Mouse (Mus musculus): Measurements from ENCODE around the gene Nol9. TPM values are rescaled to one million over a fixed set of nuclear protein-coding genes. Genes with fewer than 3 reads are reported as not detected.

Gene Nol9
- polyA plus RNA-seq, 1 experiment from 2014 or later: 18.7 TPM

DNA sequence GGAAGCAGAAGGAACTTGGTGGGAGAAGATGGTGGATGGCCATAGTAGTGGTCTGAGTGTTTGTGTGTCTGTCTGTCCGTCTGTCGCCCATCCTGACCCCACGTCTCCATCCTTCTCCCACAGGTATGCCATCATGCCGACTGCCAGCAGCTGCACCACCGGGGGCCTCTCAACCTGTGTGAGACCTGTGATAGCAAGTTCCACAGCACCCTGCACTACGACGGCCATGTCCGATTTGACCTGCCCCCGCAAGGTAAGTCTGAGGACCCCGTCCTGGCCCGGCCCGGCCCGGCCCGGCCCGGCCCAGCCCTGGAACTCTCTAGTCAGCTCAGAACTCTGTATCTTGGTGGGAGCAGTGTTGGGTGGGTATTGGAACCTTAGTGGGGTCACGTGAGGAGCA is 62.8 kb downstream of the Nol9 start:
- H3K27me3 ChIP-seq (replicated peaks; ENCODE audit: control insufficient read depth, insufficient read depth, low read length): peaks cover 2% of the 10 kb centered on the region; the same call in 1 of the 2 replicates
- no peaks in the 10 kb centered on the region for H3K4me1 ChIP-seq (ENCODE audit: control insufficient read depth, insufficient read depth, low read depth, low read length)
- no peak overlapping the region for H3K27ac ChIP-seq (ENCODE audit: low read depth, low read length)
- H3K36me3 ChIP-seq (ENCODE audit: control insufficient read depth, insufficient read depth, low read length): 0 out of 2 replicates have a peak, but pooled peaks cover 6% of the 10 kb centered on the region
- 95% methylated on average over 16 of the region's 16 CpGs for WGBS
- no peaks in the 10 kb centered on the region for H3K9me3 ChIP-seq (ENCODE audit: control insufficient read depth, low read length)
- H3K9ac ChIP-seq (ENCODE audit: low read depth, low read length): no peak overlapping the region
- H3K4me2 ChIP-seq (ENCODE audit: low read length): no peak overlapping the region
- ATAC-seq: no peak
- no peak overlapping the region for H3K4me3 ChIP-seq (ENCODE audit: low read length)

DNA sequence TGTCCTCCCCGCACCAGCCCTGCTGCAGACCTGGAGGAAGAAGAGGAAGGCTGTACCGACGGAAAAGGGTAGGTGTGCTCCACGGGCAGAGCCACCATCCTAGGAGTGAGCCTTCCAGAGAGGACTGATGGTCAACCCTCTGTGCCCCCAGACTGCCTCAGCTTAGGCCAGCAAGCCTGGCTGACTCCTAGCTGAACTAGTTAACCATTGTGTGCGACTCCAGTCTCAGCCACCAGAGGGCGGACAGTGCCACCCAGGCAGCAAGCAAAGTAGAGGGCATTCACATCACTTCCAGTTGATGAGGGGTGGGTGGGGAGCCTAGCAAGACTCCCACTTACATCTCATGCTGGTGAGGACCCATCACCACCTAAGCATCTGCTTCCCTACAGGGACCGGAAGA is 63.9 kb downstream of the Nol9 start:
- H3K27me3 ChIP-seq (replicated peaks; ENCODE audit: control insufficient read depth, insufficient read depth, low read length): peaks cover 2% of the 10 kb centered on the region; the same call in 1 of the 2 replicates
- no peak overlapping the region for H3K4me3 ChIP-seq (ENCODE audit: low read length)
- H3K27ac ChIP-seq (ENCODE audit: low read depth, low read length): no peak overlapping the region
- no peak for ATAC-seq
- WGBS: 39% methylated on average over 7 of the region's 7 CpGs
- no peaks in the 10 kb centered on the region for H3K9me3 ChIP-seq (ENCODE audit: control insufficient read depth, low read length)
- H3K4me1 ChIP-seq (ENCODE audit: control insufficient read depth, insufficient read depth, low read depth, low read length): peaks cover 6% of the 10 kb centered on the region; the same call in 1 of the 2 replicates
- H3K36me3 ChIP-seq (ENCODE audit: control insufficient read depth, insufficient read depth, low read length): 0 out of 2 replicates have a peak, but pooled peaks cover 6% of the 10 kb centered on the region
- H3K4me2 ChIP-seq (ENCODE audit: low read length): no peak overlapping the region
- no peak overlapping the region for H3K9ac ChIP-seq (ENCODE audit: low read depth, low read length)

DNA sequence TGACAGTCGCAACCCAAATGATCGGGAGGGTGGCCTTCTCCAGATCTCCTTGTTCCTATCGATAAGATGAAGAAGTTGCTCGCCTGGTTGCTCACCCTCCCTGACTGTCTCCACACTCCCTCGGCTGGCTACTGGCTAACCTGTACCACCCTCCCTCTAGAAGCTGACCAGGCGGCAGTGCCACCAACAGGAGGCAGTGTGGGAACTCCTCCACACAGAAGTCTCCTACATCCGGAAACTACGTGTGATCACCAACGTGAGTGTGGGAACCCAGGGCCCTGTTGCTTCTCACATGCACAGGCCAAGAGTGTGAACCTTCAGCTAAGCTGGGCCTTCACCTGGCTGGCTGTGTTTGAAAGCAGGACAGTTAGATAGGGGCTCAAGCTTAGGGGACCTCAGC is 67.6 kb downstream of the Nol9 start:
- Histone ChIP-seq H3K4me2 (ENCODE audit: low read length) (no peak overlapping the region), H3K36me3 (ENCODE audit: control insufficient read depth, insufficient read depth, low read length) (0 out of 2 replicates have a peak, but pooled peaks cover 8% of the 10 kb centered on the region), H3K4me3 (ENCODE audit: low read length) (no peak overlapping the region), H3K9ac (ENCODE audit: low read depth, low read length) (no peak overlapping the region), H3K9me3 (ENCODE audit: control insufficient read depth, low read length) (no peaks in the 10 kb centered on the region), H3K27ac (ENCODE audit: low read depth, low read length) (no peak overlapping the region), H3K27me3 (replicated peaks; ENCODE audit: control insufficient read depth, insufficient read depth, low read length) (peaks cover 2% of the 10 kb centered on the region; the same call in 1 of the 2 replicates), H3K4me1 (ENCODE audit: control insufficient read depth, insufficient read depth, low read depth, low read length) (peaks cover 14% of the 10 kb centered on the region)
- ATAC-seq: no peak
- WGBS: 65% methylated on average over 9 of the region's 9 CpGs

DNA sequence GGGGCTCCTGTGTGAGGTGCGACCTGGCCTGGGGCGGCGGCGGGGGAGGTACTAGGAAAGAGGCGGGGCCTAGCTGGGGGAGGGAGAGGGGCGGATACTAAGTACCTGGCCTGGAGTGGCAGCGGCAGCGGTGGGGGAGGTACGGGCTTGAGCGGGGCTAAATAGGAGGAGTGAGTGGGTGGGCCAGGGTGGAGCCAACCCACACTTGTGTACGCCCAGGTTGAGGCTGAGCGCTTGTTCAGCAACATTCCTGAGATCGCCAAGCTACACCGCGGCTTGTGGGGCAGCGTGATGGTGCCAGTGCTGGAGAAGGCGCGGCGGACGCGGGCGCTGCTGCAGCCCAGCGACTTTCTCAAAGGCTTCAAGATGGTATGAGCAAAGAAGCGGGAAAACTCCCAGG is 68.4 kb downstream of the Nol9 start:
- Histone ChIP-seq H3K27ac (ENCODE audit: low read depth, low read length) (peak overlapping the region; percentile 57), H3K9ac (ENCODE audit: low read depth, low read length) (peak overlapping the region; percentile 45), H3K36me3 (ENCODE audit: control insufficient read depth, insufficient read depth, low read length) (peaks cover 8% of the 10 kb centered on the region), H3K4me3 (ENCODE audit: low read length) (peak overlapping the region; percentile 36), H3K4me1 (ENCODE audit: control insufficient read depth, insufficient read depth, low read depth, low read length) (peaks cover 14% of the 10 kb centered on the region), H3K27me3 (replicated peaks; ENCODE audit: control insufficient read depth, insufficient read depth, low read length) (peaks cover 2% of the 10 kb centered on the region; the same call in 1 of the 2 replicates), H3K4me2 (ENCODE audit: low read length) (peak overlapping the region; percentile 61), H3K9me3 (ENCODE audit: control insufficient read depth, low read length) (no peaks in the 10 kb centered on the region)
- ATAC-seq: peak; percentile 66
- WGBS: 14% methylated on average over 24 of the region's 24 CpGs

DNA sequence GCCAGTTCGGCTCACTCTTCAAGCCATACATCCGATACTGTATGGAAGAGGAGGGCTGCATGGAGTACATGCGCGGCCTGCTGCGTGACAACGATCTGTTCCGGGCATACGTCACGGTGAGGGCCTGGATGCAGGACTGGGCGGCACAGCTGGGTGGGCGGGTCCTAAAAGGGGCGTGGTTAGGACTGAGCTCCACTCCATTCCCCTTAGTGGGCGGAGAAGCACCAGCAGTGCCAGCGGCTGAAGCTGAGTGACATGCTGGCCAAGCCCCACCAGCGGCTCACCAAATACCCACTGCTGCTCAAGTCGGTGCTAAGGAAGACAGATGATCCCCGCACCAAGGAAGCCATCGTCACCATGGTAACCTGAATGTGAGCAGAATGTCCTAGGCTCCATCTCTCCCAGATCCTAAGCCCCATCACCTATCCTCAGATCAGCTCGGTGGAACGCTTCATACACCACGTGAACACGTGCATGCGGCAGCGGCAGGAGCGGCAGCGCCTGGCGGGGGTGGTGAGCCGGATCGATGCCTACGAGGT is 68.9 kb downstream of the Nol9 start:
- 10% methylated on average over 28 of the region's 30 CpGs for WGBS
- Histone ChIP-seq H3K27me3 (replicated peaks; ENCODE audit: control insufficient read depth, insufficient read depth, low read length) (peaks cover 2% of the 10 kb centered on the region), H3K27ac (ENCODE audit: low read depth, low read length) (peak overlapping the region; percentile 64), H3K9me3 (ENCODE audit: control insufficient read depth, low read length) (no peaks in the 10 kb centered on the region), H3K4me3 (ENCODE audit: low read length) (peak overlapping the region; percentile 36), H3K9ac (ENCODE audit: low read depth, low read length) (peak overlapping the region; percentile 45), H3K36me3 (ENCODE audit: control insufficient read depth, insufficient read depth, low read length) (peaks cover 12% of the 10 kb centered on the region), H3K4me2 (ENCODE audit: low read length) (peak overlapping the region; percentile 61), H3K4me1 (ENCODE audit: control insufficient read depth, insufficient read depth, low read depth, low read length) (peaks cover 14% of the 10 kb centered on the region)
- peak; percentile 95 for ATAC-seq

DNA sequence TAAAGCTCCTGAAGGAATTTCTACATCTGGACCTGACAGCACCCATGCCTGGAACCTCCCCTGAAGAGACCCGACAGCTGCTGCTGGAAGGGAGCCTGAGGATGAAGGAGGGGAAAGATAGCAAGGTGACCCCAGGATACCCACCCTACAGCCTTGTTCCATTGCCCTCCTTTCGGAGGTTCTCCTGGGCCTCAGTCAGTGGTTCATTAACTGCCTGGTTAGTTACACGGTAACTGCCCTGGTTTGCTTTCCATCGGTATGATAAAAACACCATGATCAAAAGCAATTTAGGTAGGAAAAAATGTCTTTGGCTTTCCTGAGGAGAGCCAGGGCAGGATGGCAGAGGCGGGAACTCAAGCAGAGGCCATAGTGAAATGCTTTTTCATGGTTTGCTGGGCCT is 69.6 kb downstream of the Nol9 start:
- no peak for ATAC-seq
- H3K9ac ChIP-seq (ENCODE audit: low read depth, low read length): peak overlapping the region; percentile 45

DNA sequence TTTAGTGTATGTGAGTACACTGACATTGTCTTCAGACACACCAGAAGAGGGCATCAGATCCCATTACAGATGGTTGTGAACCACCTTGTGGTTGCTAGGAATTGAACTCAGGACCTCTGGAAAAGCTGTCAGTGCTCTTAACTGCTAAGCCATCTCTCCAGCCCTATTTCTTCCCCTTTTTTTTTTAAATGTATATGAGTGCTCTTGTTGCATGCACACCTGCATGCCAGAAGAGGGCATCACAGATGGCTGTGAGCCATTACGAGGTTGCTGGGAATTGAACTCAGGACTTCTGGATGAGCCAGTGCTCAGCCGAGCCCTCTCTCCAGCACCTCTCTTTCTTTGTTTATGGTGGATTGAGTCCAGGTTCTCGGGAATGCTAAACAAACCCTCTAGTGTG is 70.4 kb downstream of the Nol9 start:
- H3K27ac ChIP-seq (ENCODE audit: low read depth, low read length): no peak overlapping the region
- ATAC-seq: no peak

More for the DNA sequence above, 69.6 kb downstream of the Nol9 start:
- Histone ChIP-seq H3K4me1 (ENCODE audit: control insufficient read depth, insufficient read depth, low read depth, low read length) (peaks cover 14% of the 10 kb centered on the region), H3K4me3 (ENCODE audit: low read length) (peak overlapping the region; percentile 36), H3K4me2 (ENCODE audit: low read length) (peak overlapping the region; percentile 61), H3K27ac (ENCODE audit: low read depth, low read length) (peak overlapping the region; percentile 64), H3K36me3 (ENCODE audit: control insufficient read depth, insufficient read depth, low read length) (peaks cover 13% of the 10 kb centered on the region), H3K9me3 (ENCODE audit: control insufficient read depth, low read length) (no peaks in the 10 kb centered on the region), H3K27me3 (replicated peaks; ENCODE audit: control insufficient read depth, insufficient read depth, low read length) (peaks cover 2% of the 10 kb centered on the region)
- WGBS: 73% methylated on average over 5 of the region's 5 CpGs

DNA sequence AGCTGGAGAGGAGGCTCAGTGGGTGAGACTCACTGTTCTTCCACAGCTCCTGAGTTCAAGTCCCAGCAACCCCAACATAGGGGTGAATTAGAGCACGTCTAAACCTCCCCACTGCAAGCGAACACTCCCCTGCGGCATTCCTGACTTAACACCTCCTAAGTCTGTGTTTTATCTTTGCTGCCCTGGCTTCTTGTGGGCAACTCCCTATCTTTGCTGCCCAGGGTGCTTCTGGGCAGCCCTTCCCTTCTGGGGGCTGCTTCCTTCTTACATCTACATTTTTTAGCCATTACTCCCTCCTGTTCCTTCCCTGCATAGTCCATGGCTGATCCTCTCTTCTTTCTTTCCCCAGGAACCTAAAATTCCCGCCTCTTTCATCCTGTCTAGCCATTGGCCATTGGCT is 71.6 kb downstream of the Nol9 start:
- no peak overlapping the region for H3K4me3 ChIP-seq (ENCODE audit: low read length)
- H3K36me3 ChIP-seq (ENCODE audit: control insufficient read depth, insufficient read depth, low read length): peaks cover 13% of the 10 kb centered on the region
- no peak overlapping the region for H3K27ac ChIP-seq (ENCODE audit: low read depth, low read length)
- H3K27me3 ChIP-seq (replicated peaks; ENCODE audit: control insufficient read depth, insufficient read depth, low read length): peaks cover 19% of the 10 kb centered on the region
- no peak overlapping the region for H3K4me2 ChIP-seq (ENCODE audit: low read length)
- H3K9ac ChIP-seq (ENCODE audit: low read depth, low read length): no peak overlapping the region
- no peaks in the 10 kb centered on the region for H3K9me3 ChIP-seq (ENCODE audit: control insufficient read depth, low read length)
- peaks cover 16% of the 10 kb centered on the region for H3K4me1 ChIP-seq (ENCODE audit: control insufficient read depth, insufficient read depth, low read depth, low read length)
- ATAC-seq: no peak
- 88% methylated on average over 4 of the region's 4 CpGs for WGBS

More for the DNA sequence above, 70.4 kb downstream of the Nol9 start:
- Histone ChIP-seq H3K27me3 (replicated peaks; ENCODE audit: control insufficient read depth, insufficient read depth, low read length) (peaks cover 7% of the 10 kb centered on the region), H3K9ac (ENCODE audit: low read depth, low read length) (no peak overlapping the region), H3K4me3 (ENCODE audit: low read length) (no peak overlapping the region), H3K36me3 (ENCODE audit: control insufficient read depth, insufficient read depth, low read length) (peaks cover 10% of the 10 kb centered on the region), H3K4me2 (ENCODE audit: low read length) (no peak overlapping the region), H3K4me1 (ENCODE audit: control insufficient read depth, insufficient read depth, low read depth, low read length) (peaks cover 14% of the 10 kb centered on the region), H3K9me3 (ENCODE audit: control insufficient read depth, low read length) (no peaks in the 10 kb centered on the region)
- WGBS: 86% methylated on average over 3 of the region's 3 CpGs
